Mouse (Mus musculus) B cell, adult 2 months (primary cell): ENCODE results near the gene Itgb4.

Experiments used
- DNase-seq, 2 experiments: peaks; one replicate each; pipeline ENCODE4 v3.0.0; 2022

The Itgb4 gene

GRCm38 (mm10) chr11:115974309-115975082, at the start of gene Itgb4:
Gene Itgb4, plus strand, starts transcription at chr11:115974709.
- peak; percentile 53 to 59 for DNase-seq

DNA sequence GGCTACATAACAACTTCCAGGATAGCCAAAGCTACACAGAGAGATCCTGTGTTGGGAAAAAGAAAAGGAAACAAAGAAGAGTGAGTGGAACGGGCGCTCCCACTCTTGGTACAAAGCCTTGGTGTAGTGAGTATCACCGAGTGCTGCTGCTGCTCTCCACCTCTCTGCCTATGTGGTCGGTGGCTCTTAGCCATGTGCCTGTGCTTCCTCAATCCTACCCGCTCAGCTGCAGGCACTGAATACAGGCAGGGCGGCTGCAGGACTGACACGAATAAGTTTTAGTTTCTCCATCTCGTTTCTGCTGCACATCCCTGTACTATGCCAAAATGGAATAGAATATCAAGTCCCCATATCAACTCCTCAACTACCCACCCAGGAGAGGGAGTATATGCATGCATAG, 45.5 kb upstream of the Itgb4 start:
- DNase-seq = peak; percentile 50 to 59

- peak; percentile 54 to 58 for DNase-seq
Measured at GRCm38 (mm10) chr11:115929818-115930217, 44.7 kb upstream of the Itgb4 start.

GRCm38 (mm10) chr11:115931235-115931634, 43.3 kb upstream of the Itgb4 start:
- no peak for DNase-seq

DNA sequence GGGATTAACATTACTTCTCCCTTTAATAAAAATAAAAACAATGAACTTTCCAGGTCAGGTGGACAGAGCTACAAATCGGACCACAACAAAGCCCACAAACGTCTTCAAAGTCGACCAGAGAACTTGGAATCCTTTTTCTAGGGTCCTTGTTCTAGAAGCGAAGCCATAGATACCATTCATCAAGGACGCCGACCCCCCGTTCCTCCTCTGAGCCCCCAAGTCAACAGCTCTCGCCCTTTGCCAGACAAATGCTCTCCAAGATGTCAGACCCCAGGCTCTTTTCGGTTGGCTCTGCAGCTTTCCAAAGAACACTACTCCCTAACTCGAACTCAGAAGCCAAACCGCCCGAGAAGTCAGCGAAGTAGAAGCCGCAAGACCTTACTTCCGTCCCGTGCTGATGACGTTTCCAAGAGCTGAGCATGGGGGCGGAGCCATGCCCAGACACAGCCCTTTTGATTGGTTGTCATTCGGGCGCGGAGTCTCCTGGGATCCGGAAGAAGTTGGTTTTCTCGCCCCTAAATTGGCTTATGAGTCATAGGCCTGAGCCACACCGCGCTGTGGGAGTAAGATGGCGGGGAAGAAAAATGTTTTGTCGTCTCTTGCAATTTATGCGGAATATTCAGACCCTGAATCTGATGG, 41.3 kb upstream of the Itgb4 start, which contains the start of the genes Sap30bp and Recql5:
TSS of gene Sap30bp (plus strand) at position 175 of the 639 bp plus-strand sequence.
TSS of gene Recql5 (minus strand) at position 370 of the 639 bp plus-strand sequence.
- peak; percentile 98 for DNase-seq

DNA sequence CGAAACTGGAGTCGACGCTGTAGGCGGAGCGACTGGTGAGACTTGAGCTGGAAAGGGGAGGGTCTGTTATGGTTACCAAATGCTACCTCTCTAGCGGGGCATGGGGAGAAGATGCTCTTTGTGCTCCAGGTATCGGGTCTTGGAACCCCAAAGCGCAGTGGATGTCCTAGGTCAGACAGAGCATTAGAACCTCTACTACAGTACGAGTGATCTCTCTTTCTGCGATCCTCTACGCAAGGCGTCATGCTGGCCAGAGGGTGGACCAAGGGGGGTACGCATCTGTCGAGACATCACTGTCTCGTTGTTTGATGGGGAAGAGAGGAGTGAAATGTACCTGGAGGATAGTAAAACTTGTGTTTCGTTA, 40.8 kb upstream of the Itgb4 start:
- no peak for DNase-seq

- DNase-seq = peak; percentile 77 to 81
Measured at GRCm38 (mm10) chr11:115939690-115940329, 34.7 kb upstream of the Itgb4 start.

GRCm38 (mm10) chr11:115941980-115942379, 32.5 kb upstream of the Itgb4 start:
- no peak for DNase-seq

DNA sequence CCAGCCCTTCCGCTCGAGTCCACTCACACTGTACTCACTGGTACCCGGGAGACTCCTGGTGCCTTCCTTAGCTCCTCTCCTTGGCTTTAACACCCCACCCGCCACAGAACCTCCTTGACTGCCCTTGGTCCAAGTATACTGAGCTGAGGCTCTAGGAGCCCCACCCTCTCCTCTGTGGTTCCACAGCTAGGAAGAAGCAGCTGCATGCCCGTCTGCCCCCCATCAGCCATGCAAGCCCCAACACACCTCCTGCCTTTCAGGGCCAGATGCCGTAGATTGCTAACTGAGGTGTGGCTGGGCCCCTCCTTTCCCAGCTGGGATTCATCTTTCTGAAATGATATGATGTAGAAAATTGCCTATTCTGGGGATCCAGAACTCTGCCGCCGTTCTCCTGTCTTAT, 29.3 kb upstream of the Itgb4 start:
- DNase-seq = no peak

DNA sequence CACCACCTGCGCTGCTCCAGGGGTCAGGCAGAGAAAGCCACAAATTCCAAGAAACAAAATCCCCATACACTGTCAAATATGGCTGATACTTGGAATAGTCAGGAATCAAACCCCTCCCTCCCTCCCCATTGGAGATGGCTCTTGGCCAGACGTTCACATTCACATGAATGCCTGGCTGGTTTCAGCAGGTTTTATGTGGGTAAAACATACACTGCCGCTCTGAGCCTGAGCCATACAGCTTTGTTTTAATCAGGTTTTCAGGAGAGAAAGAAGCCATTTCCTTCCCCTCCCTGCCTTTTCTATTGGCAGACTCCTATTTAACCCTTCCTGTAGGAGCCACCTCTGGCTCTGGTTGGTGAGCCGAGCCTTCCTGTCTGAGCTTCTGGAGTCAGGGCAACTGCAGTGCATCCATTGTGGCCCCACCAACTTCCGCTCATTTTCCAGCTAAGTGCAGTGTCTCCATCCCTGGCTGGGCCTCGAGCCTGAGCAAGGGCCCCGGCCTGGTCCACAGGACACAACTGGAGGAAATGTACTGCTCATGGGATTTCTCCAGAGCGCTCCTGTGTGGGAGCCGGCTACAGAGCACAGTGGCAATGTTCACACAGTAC, 28.2 kb upstream of the Itgb4 start:
- no peak for DNase-seq

GRCm38 (mm10) chr11:115948316-115948715, 26.2 kb upstream of the Itgb4 start:
- no peak for DNase-seq

DNA sequence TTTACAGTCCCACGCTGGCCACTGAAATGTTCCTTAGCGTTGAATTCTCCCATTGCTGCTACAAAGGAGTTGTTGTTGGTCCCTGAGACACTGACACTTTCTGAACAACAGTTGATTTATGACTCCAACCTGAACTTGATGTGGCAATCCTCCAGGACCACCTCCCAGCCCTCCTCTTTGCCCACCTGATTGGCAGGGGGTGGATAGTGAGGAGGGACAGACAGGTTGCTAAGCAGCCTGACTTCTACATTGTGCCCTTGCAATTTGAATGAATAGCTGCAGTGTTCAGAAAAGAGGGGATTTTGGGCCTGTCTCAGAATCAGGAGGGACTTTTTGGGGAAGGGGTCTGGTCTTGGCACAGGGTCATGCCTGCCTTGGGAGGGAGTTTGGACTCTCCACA, 23.8 kb upstream of the Itgb4 start:
- no peak for DNase-seq

DNA sequence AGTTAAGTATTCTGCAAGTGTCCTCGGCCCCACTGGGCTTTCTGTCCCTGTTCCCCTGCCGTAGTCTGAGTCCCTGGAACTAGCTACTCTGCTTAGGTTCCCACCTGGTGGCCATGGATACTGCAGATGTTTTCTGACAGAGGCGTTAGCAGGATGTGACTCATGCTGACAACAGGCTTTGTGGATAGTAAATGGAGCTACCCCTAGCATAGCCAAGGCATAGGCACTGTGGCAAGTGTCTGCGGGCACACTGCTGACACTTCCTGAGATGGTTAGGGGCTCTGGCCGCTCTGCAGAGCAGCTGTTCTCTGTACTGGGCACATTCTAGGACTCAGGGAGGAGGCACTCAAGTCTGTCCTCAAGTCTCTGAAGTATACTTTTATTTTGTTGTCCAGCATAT, 19.8 kb upstream of the Itgb4 start:
- no peak for DNase-seq

DNA sequence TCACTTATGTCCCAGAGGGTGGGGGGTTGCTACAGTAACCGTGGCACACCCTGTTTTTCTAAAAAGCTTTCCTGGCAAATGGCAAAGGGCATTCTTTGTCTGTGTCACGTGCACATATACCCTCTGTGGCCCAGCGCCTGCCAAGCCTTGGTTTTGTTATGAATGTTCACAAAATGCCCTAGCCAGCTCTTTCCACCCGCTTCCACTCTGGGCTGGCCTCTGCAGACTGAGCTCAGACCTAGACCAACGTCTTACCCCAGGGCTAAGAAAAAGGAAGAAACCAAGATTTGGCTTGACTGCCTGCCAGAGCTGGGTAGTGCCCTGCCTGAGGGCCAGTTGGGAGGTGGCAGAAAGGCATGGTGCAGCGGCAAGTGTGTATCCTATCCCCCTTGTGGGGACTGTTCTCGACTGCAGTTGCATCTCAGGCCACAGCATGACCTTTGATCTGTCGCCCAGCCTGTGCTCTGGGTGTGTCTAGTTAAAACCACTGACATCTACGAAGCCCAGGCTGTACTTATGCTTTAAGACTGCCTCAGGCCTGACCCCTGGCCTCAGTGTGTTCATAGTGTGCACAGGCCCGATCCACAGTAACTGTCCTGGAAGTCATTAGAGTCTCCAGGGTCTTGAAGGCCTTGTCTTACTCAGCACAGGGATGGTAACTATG, 19.2 kb upstream of the Itgb4 start:
- no peak for DNase-seq

- DNase-seq = no peak
Measured at GRCm38 (mm10) chr11:115956453-115956852, 18.1 kb upstream of the Itgb4 start.

GRCm38 (mm10) chr11:115957971-115958370, 16.5 kb upstream of the Itgb4 start:
- DNase-seq = no peak

DNA sequence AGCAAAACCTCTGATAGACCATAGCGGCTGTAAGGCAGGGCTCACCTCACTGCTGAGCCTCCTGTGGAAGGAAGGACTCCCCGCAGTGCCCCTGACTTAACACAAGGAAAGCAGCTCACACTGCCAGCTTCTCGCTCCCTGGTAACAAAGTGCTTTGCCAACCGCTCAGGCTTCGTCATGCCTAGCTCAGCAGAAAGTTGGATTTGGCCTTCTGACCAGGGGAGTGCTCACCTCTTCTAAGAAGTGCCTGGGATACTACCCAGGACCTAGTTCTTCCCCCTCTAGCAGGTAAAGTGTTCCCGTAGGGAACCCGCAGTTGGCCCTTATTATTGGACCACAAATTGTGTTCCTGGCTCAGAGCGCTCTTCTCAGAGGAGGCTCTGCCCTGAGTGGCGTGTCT, 15.5 kb upstream of the Itgb4 start:
- DNase-seq = no peak

DNA sequence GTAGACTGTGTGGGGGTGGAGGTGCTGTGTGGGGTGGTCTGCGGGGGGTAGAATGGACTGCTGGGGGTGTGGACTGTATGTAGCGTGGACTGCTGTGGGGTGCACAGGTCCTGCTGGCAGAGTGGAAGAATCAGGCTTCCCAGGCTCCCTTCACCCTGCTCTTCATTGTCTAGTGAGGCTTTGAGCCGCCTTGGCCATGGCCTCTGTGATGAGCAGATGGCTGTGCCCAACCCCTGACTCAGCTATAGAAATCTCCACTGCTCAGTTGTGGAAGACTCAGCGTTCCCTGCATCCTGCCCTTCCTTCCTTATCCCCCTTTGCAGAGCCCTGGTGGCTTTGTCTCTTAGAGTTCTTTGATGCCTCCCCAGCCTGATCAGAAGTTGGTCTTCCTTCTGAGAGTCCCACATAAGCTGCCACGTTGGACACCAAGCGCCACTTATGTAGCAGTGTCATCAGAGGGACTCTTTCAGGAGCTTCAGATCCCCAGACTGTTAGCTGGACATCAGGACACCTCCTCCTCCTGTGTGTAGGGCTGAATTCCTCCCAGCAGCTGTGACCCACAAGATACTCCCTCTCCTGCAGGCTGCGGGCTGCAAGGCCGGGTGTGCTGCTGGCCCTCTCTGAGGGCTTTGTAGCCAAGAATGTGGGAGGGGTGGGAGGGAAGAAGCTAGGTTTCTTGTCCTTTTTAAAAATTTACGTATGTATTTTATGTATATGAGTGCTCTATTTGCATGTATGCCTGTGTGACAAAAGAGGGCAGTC, 11.7 kb upstream of the Itgb4 start:
- no peak for DNase-seq

DNA sequence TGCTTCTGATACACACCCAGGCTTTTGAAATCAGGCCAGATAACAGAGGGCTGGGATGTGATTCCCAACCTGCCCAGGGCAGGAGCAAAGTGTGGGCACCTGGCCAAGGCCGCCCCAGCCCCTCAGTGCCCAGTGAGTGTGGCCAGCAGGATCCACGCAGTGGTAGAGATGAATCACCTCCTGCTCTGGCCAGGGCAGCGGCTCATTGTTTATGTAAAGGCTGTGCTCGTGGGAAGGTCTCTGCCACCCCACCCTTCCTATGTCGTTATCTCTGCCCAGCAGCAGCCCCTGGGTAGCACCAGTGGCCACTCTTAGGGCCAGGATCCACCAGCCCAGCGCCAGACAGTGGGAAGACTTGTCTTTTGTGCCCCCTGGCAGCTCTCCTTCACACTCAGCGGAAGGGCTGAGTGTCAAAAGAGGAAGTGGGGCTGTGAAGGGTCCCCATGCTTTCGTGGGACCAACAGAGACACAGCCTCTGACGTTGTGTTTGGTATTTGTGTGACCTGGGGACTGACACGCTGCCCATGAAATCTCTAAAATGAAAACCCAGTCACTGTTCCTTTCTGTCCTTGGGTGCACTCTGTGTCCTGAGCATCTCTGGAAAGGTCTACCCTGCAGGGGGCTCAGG, 9.4 kb upstream of the Itgb4 start:
- DNase-seq = peak; percentile 19 to 25

DNA sequence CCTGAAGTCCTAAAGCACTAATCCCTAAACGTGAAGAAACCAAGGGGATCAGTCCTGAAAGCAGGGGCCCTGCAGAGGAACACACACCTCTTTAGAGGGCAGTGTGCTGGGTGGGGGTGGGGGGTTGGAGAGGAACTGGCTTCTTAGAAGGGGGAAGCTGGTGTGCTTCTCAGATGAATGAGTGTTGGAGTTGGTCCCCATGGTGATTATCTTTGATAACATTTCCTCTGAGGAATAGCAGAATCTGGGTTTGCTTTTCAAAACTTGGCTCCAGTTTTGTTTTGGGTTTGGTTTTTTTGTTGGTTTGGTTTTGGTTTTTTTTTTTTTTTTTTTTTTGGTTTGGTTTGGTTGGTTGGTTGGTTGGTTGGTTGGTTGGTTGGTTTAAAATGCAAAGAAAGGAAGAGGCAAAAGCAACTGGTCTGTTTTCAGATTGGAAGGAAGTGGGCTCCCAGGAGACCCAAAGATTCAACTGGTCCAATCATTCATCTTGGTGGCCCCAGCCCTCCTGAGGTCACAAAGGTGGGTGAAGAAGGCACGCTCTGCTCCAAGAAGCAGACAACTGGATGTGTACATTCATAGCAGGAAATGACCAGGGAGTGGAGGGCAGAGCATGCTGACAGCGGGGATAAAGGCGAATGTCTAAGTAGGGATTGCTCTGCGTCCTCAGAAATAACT, 5.6 kb upstream of the Itgb4 start:
- peak; percentile 24 to 27 for DNase-seq
